Mouse (Mus musculus): Measurements from ENCODE around the gene Gm10563.

DNA sequence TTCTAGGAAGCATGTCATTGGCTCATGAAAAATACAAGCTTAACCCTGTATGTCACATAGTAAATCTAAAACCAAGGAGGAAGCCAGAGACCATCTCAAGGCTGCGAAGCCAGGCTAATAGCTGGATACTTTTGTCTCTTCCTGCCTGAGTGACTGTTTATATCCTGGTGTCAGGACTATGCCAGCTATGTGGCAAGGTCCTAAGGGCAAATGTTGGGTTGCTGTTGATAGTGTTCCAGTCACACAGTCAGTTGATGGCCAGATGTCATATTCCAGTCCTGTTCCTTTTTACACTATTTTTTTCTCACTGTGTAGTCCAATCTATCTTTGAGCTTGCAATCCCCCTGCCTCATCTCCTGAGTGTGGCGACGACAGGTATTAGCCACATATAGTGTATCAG lies 31.9 kb downstream of the Gm10563 start:
- no peak for TF ChIP-seq CTCF (conservative IDR thresholded peaks at IDR 0.05; ENCODE audit: low read length)
- TF ChIP-seq NANOG (IDR thresholded peaks at IDR 0.05; ENCODE audit: borderline replicate concordance, low read length): no peak
